Mouse (Mus musculus) forebrain, postnatal 0 days (tissue): ENCODE measurements around the gene C1qtnf1. TPM values are rescaled to one million over a fixed set of nuclear protein-coding genes. Genes with fewer than 3 reads are reported as not detected.

Experiments
- ATAC-seq: fragments of 200-750 bp; cut with Nextera tagmentation; 2 replicates; pipeline ENCODE4 v1.8.0; 2017; ENCODE audit warnings: mild to moderate bottlenecking, moderate library complexity
- DNase-seq: peaks from one replicate; pipeline ENCODE4 v3.0.0-alpha.2; 2015
- H3K27ac ChIP-seq: fragments of 300-500 bp; sonication (generic); 2 replicates; pipeline ENCODE4 v1.5.1; 2014; ENCODE audit warnings: low read depth, mild to moderate bottlenecking, antibody characterized with exemption, low read length, moderate library complexity, mixed read lengths
- H3K27me3 ChIP-seq: fragments of 300-500 bp; sonication (generic); 2 replicates; pipeline ENCODE4 v1.6.1; 2014; ENCODE audit warnings: mild to moderate bottlenecking, low read length, mixed read lengths; ENCODE audit not compliant: insufficient read depth
- H3K36me3 ChIP-seq: fragments of 300-500 bp; sonication (generic); 2 replicates; pipeline ENCODE4 v1.6.1; 2014; ENCODE audit warnings: mild to moderate bottlenecking, moderate library complexity; ENCODE audit not compliant: insufficient read depth
- H3K4me1 ChIP-seq: fragments of 300-500 bp; sonication (generic); 2 replicates; pipeline ENCODE4 v1.6.1; 2014; ENCODE audit warnings: antibody characterized with exemption; ENCODE audit not compliant: insufficient read depth
- H3K4me2 ChIP-seq: fragments of 300-500 bp; sonication (generic); 2 replicates; pipeline ENCODE4 v1.6.1; 2014; ENCODE audit warnings: low read depth, mild to moderate bottlenecking, moderate library complexity
- H3K4me3 ChIP-seq: fragments of 300-500 bp; sonication (generic); 2 replicates; pipeline ENCODE4 v1.5.1; 2014; ENCODE audit warnings: low read depth, low read length, mixed read lengths
- H3K9ac ChIP-seq: fragments of 300-500 bp; sonication (generic); 2 replicates; pipeline ENCODE4 v1.6.1; 2014; ENCODE audit warnings: mild to moderate bottlenecking
- H3K9me3 ChIP-seq: fragments of 300-500 bp; sonication (generic); 2 replicates; pipeline ENCODE4 v1.6.1; 2016; ENCODE audit warnings: low read length
- CTCF ChIP-seq: sonication (generic); IDR thresholded peaks from 2 replicates; pipeline ENCODE4 v1.5.1; 2016; ENCODE audit warnings: antibody characterized with exemption, control low read depth, low read depth
- WGBS: fragments of 180-500 bp; shearing (Covaris S2); extraction: QIAGEN DNeasy Blood & Tissue Kit; methylation state at CpG from one replicate; pipeline ENCODE4 v1.1.7; 2014; 5-methylcytosine and 5-hydroxymethylcytosine counted together
- polyA plus RNA-seq: library from polyadenylated mRNA; unstranded; fragments of >200 nt; fragmentation: Nextera tagmentation; extraction: Ambion mirVana; gene quantifications from 2 replicates; pipeline ENCODE4 v1.2.1, GENCODE M21; 2015
- total RNA-seq: library from RNA; depleted of rRNA; stranded (reverse); fragments of >200 nt; gene quantifications from 2 replicates; pipeline ENCODE4 v1.2.3, GENCODE M21; 2014

C1qtnf1 gene
- total and polyA plus RNA-seq, 2 experiments from 2014 or later, result 5.9 to 8.5 TPM

- H3K27me3 ChIP-seq, result no peaks in the 10 kb centered on the region
- DNase-seq (no peak), ATAC-seq (peak; percentile 62; the same call in 1 of the 2 replicates)
- H3K4me2 ChIP-seq, result no peak overlapping the region
- H3K36me3 ChIP-seq, result no peaks in the 10 kb centered on the region
- H3K4me3 ChIP-seq, result no peak overlapping the region
- no peak for TF ChIP-seq CTCF
- WGBS, result 64% methylated on average over 11 of the region's 11 CpGs
- H3K4me1 ChIP-seq, result no peaks in the 10 kb centered on the region
- no peak overlapping the region for H3K9ac ChIP-seq
- no peaks in the 10 kb centered on the region for H3K9me3 ChIP-seq
- no peak overlapping the region for H3K27ac ChIP-seq
Measured at GRCm38 (mm10) chr11:118456937-118457336, 28.9 kb downstream of the C1qtnf1 start.

- ATAC-seq, result no peak
- H3K4me3 ChIP-seq, result no peak overlapping the region
- no peaks in the 10 kb centered on the region for H3K36me3 ChIP-seq
- no peak for TF ChIP-seq CTCF
- H3K27ac ChIP-seq, result no peak overlapping the region
- no peak overlapping the region for H3K4me2 ChIP-seq
- no peaks in the 10 kb centered on the region for H3K27me3 ChIP-seq
- H3K9ac ChIP-seq, result no peak overlapping the region
- DNase-seq, result no peak
- no peaks in the 10 kb centered on the region for H3K9me3 ChIP-seq
- 73% methylated on average over 8 of the region's 8 CpGs for WGBS
- H3K4me1 ChIP-seq, result no peaks in the 10 kb centered on the region
Measured at GRCm38 (mm10) chr11:118459051-118459450, 31.0 kb downstream of the C1qtnf1 start.

- no peaks in the 10 kb centered on the region for H3K4me1 ChIP-seq
- no peaks in the 10 kb centered on the region for H3K27me3 ChIP-seq
- WGBS, result 76% methylated on average over 4 of the region's 4 CpGs
- H3K9me3 ChIP-seq, result no peaks in the 10 kb centered on the region
- H3K4me3 ChIP-seq, result no peak overlapping the region
- TF ChIP-seq CTCF, result no peak
- no peak overlapping the region for H3K4me2 ChIP-seq
- H3K36me3 ChIP-seq, result no peaks in the 10 kb centered on the region
- no peak overlapping the region for H3K9ac ChIP-seq
- H3K27ac ChIP-seq, result no peak overlapping the region
- DNase-seq (no peak), ATAC-seq (no peak)
Measured at GRCm38 (mm10) chr11:118459536-118459935, 31.5 kb downstream of the C1qtnf1 start.

- Histone ChIP-seq H3K27me3 (no peaks in the 10 kb centered on the region), H3K4me3 (no peak overlapping the region), H3K36me3 (no peaks in the 10 kb centered on the region), H3K4me2 (no peak overlapping the region), H3K4me1 (no peaks in the 10 kb centered on the region), H3K9me3 (no peaks in the 10 kb centered on the region), H3K9ac (no peak overlapping the region), H3K27ac (no peak overlapping the region)
- TF ChIP-seq CTCF, result peak; percentile 63
- ATAC-seq (no peak), DNase-seq (no peak)
- WGBS, result 57% methylated on average over 6 of the region's 6 CpGs
Measured at GRCm38 (mm10) chr11:118460280-118460679, 32.3 kb downstream of the C1qtnf1 start.

GRCm38 (mm10) chr11:118467441-118468035 lies 39.5 kb downstream of the C1qtnf1 start:
- no peak overlapping the region for H3K4me3 ChIP-seq
- no peak for TF ChIP-seq CTCF

GRCm38 (mm10) chr11:118469509-118470160 lies 41.6 kb downstream of the C1qtnf1 start:
- Histone ChIP-seq H3K27me3 (no peaks in the 10 kb centered on the region), H3K4me2 (no peak overlapping the region), H3K9me3 (no peaks in the 10 kb centered on the region), H3K36me3 (no peaks in the 10 kb centered on the region), H3K27ac (no peak overlapping the region), H3K4me3 (no peak overlapping the region), H3K9ac (no peak overlapping the region), H3K4me1 (no peaks in the 10 kb centered on the region)
- whole genome bisulfite sequencing, result 84% methylated on average over 10 of the region's 10 CpGs
- no peak for TF ChIP-seq CTCF
- ATAC-seq (no peak), DNase-seq (no peak)

More at GRCm38 (mm10) chr11:118467441-118468035, 39.5 kb downstream of the C1qtnf1 start:
- H3K36me3 ChIP-seq, result no peaks in the 10 kb centered on the region
- H3K27me3 ChIP-seq, result no peaks in the 10 kb centered on the region
- H3K4me2 ChIP-seq, result no peak overlapping the region
- no peak for ATAC-seq
- no peaks in the 10 kb centered on the region for H3K4me1 ChIP-seq
- H3K9me3 ChIP-seq, result no peaks in the 10 kb centered on the region
- H3K9ac ChIP-seq, result no peak overlapping the region
- no peak overlapping the region for H3K27ac ChIP-seq
- DNase-seq, result no peak
- WGBS, result 43% methylated on average over 11 of the region's 11 CpGs

GRCm38 (mm10) chr11:118470234-118470966 lies 42.4 kb downstream of the C1qtnf1 start:
- TF ChIP-seq CTCF, result no peak
- WGBS, result 27% methylated on average over 12 of the region's 12 CpGs
- Histone ChIP-seq H3K27me3 (no peaks in the 10 kb centered on the region), H3K9me3 (no peaks in the 10 kb centered on the region), H3K4me3 (no peak overlapping the region), H3K4me1 (no peaks in the 10 kb centered on the region), H3K27ac (no peak overlapping the region), H3K36me3 (no peaks in the 10 kb centered on the region), H3K4me2 (no peak overlapping the region), H3K9ac (no peak overlapping the region)
- DNase-seq (no peak), ATAC-seq (peak; percentile 14; the same call in 1 of the 2 replicates)
